Mouse (Mus musculus) limb, embryonic 15.5 days (tissue): ENCODE results near the gene Kif26a. TPM values are rescaled to one million over a fixed set of nuclear protein-coding genes. Genes with fewer than 3 reads are reported as not detected.

ENCODE experiments used
- ATAC-seq: fragments of 200-750 bp; cut with Nextera tagmentation; 2 replicates; pipeline ENCODE4 v1.8.0; 2017; ENCODE audit warnings: low read depth, moderate TSS enrichment; ENCODE audit not compliant: insufficient number of reproducible peaks, low FRiP score, low TSS enrichment
- H3K27ac ChIP-seq: fragments of 300-500 bp; sonication (generic); 2 replicates; pipeline ENCODE4 v1.5.1; 2015; ENCODE audit warnings: moderate library complexity, mild to moderate bottlenecking, inconsistent platforms
- H3K27me3 ChIP-seq: fragments of 300-500 bp; sonication (generic); 2 replicates; pipeline ENCODE4 v1.6.1; 2015; ENCODE audit warnings: inconsistent platforms
- H3K36me3 ChIP-seq: fragments of 300-500 bp; sonication (generic); 2 replicates; pipeline ENCODE4 v1.6.1; 2015; ENCODE audit warnings: inconsistent platforms
- H3K4me1 ChIP-seq: fragments of 300-500 bp; sonication (generic); 2 replicates; pipeline ENCODE4 v1.6.1; 2015; ENCODE audit warnings: inconsistent platforms
- H3K4me2 ChIP-seq: fragments of 300-500 bp; sonication (generic); 2 replicates; pipeline ENCODE4 v1.6.1; 2015; ENCODE audit warnings: mild to moderate bottlenecking, inconsistent platforms
- H3K4me3 ChIP-seq: fragments of 300-500 bp; sonication (generic); 2 replicates; pipeline ENCODE4 v1.5.1; 2015; ENCODE audit warnings: mild to moderate bottlenecking, inconsistent platforms
- H3K9ac ChIP-seq: fragments of 300-500 bp; sonication (generic); 2 replicates; pipeline ENCODE4 v1.6.1; 2015; ENCODE audit warnings: inconsistent platforms
- H3K9me3 ChIP-seq: fragments of 300-500 bp; sonication (generic); 2 replicates; pipeline ENCODE4 v1.6.1; 2016; ENCODE audit warnings: inconsistent platforms
- WGBS: fragments of 180-500 bp; shearing (Covaris S2); methylation state at CpG from one replicate; pipeline ENCODE4 v1.1.7; 2015; 5-methylcytosine and 5-hydroxymethylcytosine counted together
- polyA plus RNA-seq: library from polyadenylated mRNA; unstranded; fragments of >200 nt; fragmentation: Nextera tagmentation; extraction: Ambion mirVana; gene quantifications from 2 replicates; pipeline ENCODE4 v1.2.1, GENCODE M21; 2015

The Kif26a gene
- polyA plus RNA-seq, 1 experiment from 2014 or later, result 8.7 TPM

DNA sequence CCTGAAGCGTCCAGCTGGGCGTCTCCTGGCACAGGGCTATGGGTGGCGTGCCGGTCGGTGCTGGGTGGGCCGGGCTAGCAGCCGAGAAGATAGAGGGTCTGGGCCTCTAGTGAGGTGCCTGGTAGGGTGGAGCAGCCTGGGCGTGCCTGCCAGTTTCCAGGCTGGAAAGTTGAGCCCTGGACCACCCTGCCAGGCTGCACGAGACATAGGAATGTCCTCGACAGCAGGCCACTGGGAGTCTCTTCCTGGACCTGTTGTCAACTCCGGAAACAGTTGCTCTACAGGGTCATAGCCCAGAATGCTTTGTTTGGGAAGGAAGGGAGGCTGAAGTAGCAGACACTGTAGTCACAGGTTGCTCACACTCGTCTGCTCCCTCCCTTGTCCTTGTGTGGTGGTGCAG, 7.6 kb downstream of the Kif26a start:
- no peak overlapping the region for H3K9ac ChIP-seq
- no peaks in the 10 kb centered on the region for H3K9me3 ChIP-seq
- H3K4me3 ChIP-seq, result no peak overlapping the region
- H3K27me3 ChIP-seq, result no peaks in the 10 kb centered on the region
- no peak overlapping the region for H3K4me2 ChIP-seq
- 75% methylated on average over 12 of the region's 12 CpGs for WGBS
- no peak for ATAC-seq
- H3K27ac ChIP-seq, result no peak overlapping the region
- H3K36me3 ChIP-seq, result peaks cover 11% of the 10 kb centered on the region; the same call in 1 of the 2 replicates
- H3K4me1 ChIP-seq, result peaks cover 75% of the 10 kb centered on the region

DNA sequence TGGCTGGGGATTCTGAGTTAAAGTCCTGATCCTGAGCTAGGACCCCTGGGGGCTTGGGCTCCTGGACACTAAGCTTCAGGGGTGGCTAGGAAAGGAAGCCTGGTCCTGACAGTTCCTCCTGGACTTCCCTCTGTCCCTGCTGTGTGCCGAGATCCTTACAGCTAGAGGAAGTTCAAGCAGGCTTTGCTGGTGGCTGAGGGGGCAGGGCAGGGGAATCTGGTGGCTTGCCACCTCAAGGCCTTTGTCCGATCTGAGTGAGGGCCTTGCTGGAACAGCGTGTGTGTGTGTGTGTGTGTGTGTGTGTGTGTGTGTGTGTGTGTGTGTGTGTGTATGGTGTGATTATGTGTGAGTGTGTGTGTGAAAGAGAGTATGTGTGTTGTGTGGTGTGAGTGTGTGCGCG, 8.5 kb downstream of the Kif26a start:
- no peak overlapping the region for H3K4me2 ChIP-seq
- WGBS, result 59% methylated on average over 5 of the region's 5 CpGs
- no peak overlapping the region for H3K9ac ChIP-seq
- H3K36me3 ChIP-seq, result peaks cover 13% of the 10 kb centered on the region; the same call in 1 of the 2 replicates
- H3K9me3 ChIP-seq, result no peaks in the 10 kb centered on the region
- no peak for ATAC-seq
- no peaks in the 10 kb centered on the region for H3K27me3 ChIP-seq
- peaks cover 66% of the 10 kb centered on the region for H3K4me1 ChIP-seq
- no peak overlapping the region; the same call in 1 of the 2 replicates for H3K27ac ChIP-seq
- H3K4me3 ChIP-seq, result no peak overlapping the region

- Histone ChIP-seq H3K27ac (peak overlapping the region; percentile 65), H3K4me3 (no peak overlapping the region), H3K4me2 (no peak overlapping the region), H3K9ac (no peak overlapping the region; the same call in 1 of the 2 replicates), H3K36me3 (peaks cover 13% of the 10 kb centered on the region; the same call in 1 of the 2 replicates), H3K4me1 (peaks cover 56% of the 10 kb centered on the region), H3K9me3 (no peaks in the 10 kb centered on the region), H3K27me3 (no peaks in the 10 kb centered on the region)
- ATAC-seq, result no peak
- WGBS, result 59% methylated on average over 16 of the region's 16 CpGs
Measured at GRCm38 (mm10) chr12:112155218-112156051, 9.4 kb downstream of the Kif26a start.

GRCm38 (mm10) chr12:112156804-112157203, 10.8 kb downstream of the Kif26a start:
- 55% methylated on average over 6 of the region's 6 CpGs for WGBS
- no peak for ATAC-seq
- Histone ChIP-seq H3K27me3 (no peaks in the 10 kb centered on the region), H3K4me1 (peaks cover 45% of the 10 kb centered on the region), H3K36me3 (peaks cover 24% of the 10 kb centered on the region; the same call in 1 of the 2 replicates), H3K4me3 (no peak overlapping the region), H3K4me2 (no peak overlapping the region), H3K27ac (no peak overlapping the region), H3K9ac (0 out of 2 replicates have a peak overlapping the region, but pooled peaks have one; percentile 11), H3K9me3 (no peaks in the 10 kb centered on the region)

DNA sequence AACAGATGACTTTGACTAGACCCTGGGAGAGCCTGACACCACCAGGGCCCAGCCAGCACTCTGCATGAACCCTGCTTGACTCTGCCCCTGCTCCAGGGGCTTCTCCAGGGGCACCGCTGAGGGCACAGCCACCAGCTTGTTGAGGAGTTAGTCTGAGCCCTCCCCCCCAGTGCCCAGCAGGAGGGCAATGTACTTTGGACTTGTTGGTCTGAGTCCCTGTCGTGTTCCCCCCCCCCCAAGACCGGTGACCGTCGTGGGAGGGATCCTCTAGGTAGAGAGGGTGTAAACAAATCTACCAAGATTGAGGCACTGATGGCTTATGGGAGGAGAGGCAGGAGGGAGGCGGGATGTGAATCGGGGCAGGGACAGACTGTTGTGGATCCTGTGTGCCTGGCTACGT, 12.2 kb downstream of the Kif26a start:
- Histone ChIP-seq H3K9ac (no peak overlapping the region), H3K4me1 (peaks cover 38% of the 10 kb centered on the region), H3K27me3 (no peaks in the 10 kb centered on the region), H3K27ac (no peak overlapping the region), H3K4me2 (no peak overlapping the region), H3K36me3 (peaks cover 26% of the 10 kb centered on the region; the same call in 1 of the 2 replicates), H3K4me3 (no peak overlapping the region), H3K9me3 (no peaks in the 10 kb centered on the region)
- WGBS, result 61% methylated on average over 8 of the region's 8 CpGs
- ATAC-seq, result no peak

DNA sequence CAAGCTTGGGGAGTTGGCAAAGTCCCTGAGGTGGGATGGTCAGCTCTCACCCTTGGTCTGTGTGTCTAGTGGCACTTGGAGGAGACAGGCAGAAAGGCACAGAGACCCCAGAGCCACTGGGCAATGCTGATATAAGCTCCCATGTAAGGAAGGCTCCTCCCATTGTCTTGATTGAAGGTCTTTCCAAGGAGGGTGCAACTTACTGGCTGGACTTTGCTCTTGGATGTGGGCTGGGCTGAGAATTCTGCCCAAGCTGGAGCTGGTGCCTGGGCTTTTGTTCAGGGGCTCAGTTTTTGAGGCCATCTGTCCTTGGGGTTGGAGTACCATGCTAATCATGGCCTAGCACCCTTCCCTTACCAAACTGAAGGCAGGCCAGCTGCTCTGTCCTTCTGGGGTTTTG, 12.8 kb downstream of the Kif26a start:
- Histone ChIP-seq H3K9me3 (no peaks in the 10 kb centered on the region), H3K4me3 (no peak overlapping the region), H3K4me1 (peaks cover 38% of the 10 kb centered on the region), H3K27ac (no peak overlapping the region), H3K36me3 (peaks cover 32% of the 10 kb centered on the region; the same call in 1 of the 2 replicates), H3K9ac (no peak overlapping the region), H3K4me2 (no peak overlapping the region), H3K27me3 (no peaks in the 10 kb centered on the region)
- no peak for ATAC-seq

GRCm38 (mm10) chr12:112163981-112164839, 18.2 kb downstream of the Kif26a start:
- Histone ChIP-seq H3K9me3 (no peaks in the 10 kb centered on the region), H3K27ac (no peak overlapping the region), H3K36me3 (peaks cover 29% of the 10 kb centered on the region), H3K9ac (no peak overlapping the region), H3K4me1 (peaks cover 41% of the 10 kb centered on the region), H3K4me3 (no peak overlapping the region), H3K4me2 (no peak overlapping the region), H3K27me3 (no peaks in the 10 kb centered on the region)
- 53% methylated on average over 16 of the region's 16 CpGs for WGBS
- ATAC-seq, result no peak

GRCm38 (mm10) chr12:112164840-112165219, 18.8 kb downstream of the Kif26a start:
- ATAC-seq, result no peak
- no peak overlapping the region for H3K27ac ChIP-seq
- WGBS, result 80% methylated on average over 6 of the region's 6 CpGs
- no peak overlapping the region for H3K9ac ChIP-seq
- H3K4me2 ChIP-seq, result no peak overlapping the region
- no peaks in the 10 kb centered on the region for H3K27me3 ChIP-seq
- no peak overlapping the region for H3K4me3 ChIP-seq
- peaks cover 47% of the 10 kb centered on the region for H3K4me1 ChIP-seq
- peaks cover 32% of the 10 kb centered on the region for H3K36me3 ChIP-seq
- H3K9me3 ChIP-seq, result no peaks in the 10 kb centered on the region

DNA sequence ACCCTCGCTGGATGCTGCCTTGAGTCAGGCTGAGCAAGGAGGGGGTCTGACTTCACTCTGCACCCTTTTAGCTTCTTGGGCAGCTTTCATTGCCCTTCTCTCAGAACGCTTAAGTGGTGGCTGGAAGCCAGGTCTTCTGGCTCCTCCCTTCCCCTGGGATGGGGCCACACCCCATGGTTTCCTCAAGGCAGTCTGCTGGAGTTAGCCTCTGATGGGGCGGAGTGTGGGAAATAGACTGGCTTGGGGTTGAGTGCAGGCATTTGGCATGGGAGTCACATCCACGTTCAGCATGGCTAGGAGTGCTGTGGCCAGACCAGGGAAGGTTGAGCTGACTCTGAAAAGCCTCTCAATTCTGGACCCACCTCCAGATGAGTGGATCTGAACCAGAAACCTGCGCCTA, 23.2 kb downstream of the Kif26a start:
- Histone ChIP-seq H3K9me3 (no peaks in the 10 kb centered on the region), H3K4me1 (peaks cover 48% of the 10 kb centered on the region), H3K4me2 (no peak overlapping the region), H3K36me3 (peaks cover 20% of the 10 kb centered on the region), H3K9ac (no peak overlapping the region), H3K27me3 (no peaks in the 10 kb centered on the region), H3K27ac (peak overlapping the region; percentile 18; the same call in 1 of the 2 replicates), H3K4me3 (no peak overlapping the region)
- 43% methylated on average over 5 of the region's 5 CpGs for WGBS
- 0 out of 2 replicates have a peak, but pooled peaks have one; percentile 25 for ATAC-seq

DNA sequence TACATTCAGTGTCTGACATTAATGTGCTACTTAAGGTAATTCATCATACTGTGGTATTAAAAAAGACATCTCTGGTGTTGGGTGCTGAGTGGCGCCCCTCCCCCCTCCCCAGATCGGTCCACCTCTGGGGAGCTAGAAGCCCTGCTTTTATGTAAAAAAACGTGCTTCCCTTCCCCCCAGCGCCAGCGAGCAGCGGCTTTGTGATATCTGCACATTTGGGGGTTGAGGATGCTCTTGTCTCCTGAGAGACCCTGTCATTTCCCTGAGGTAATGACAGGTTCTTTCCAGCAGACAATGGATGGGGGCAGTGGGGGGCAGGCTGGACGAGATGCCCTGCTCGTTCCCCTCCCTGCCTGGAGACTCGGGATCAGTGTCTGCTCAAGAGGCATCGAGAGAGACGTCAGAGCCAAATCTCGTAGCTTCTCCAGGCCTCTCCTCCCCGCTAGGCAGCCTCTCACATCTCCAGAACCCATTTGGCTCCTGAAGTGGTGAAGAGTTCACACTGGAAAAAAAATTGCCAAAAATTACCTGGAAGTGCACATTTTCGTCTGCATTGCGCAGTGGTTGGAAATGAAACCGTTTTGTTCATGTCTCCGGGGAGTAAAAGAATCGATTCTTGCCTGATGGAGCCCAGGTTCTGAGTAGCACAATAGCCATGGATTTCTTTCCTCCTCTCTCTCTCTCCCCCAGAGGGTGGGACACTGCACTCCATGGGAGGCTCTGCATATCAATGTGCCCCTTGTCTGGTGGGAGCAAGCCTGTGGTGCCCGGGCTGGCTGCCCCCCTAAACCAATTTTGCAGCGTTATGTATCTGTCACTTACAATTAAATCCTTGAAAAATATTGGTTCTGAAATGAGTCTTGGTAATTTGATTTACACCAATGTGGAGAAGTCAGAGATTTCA, 24.9 kb downstream of the Kif26a start:
- Histone ChIP-seq H3K27me3 (no peaks in the 10 kb centered on the region), H3K9me3 (no peaks in the 10 kb centered on the region), H3K27ac (no peak overlapping the region), H3K9ac (no peak overlapping the region), H3K36me3 (peaks cover 37% of the 10 kb centered on the region), H3K4me2 (no peak overlapping the region), H3K4me3 (no peak overlapping the region), H3K4me1 (peaks cover 48% of the 10 kb centered on the region)
- no peak for ATAC-seq
- WGBS, result 43% methylated on average over 20 of the region's 20 CpGs

DNA sequence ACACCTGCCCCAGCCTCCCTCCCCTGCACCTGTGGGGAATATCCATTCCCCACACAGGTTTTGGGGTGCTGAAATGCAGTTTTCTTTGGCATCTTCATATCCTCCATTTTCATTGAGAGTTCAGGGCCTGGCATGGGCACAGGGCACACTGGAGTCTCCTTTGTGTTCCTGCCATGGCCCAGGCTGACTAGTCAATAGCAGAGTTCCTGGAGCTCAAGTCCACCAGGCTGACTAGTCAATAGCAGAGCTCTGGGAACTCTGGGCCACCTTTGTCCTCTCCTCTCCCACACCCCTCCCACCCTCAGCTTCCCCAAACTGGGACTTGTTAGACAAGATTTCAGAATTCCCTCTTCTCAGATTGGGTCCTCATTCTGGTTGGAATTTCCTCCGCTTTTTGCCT, 25.6 kb downstream of the Kif26a start:
- peaks cover 40% of the 10 kb centered on the region for H3K36me3 ChIP-seq
- peaks cover 43% of the 10 kb centered on the region for H3K4me1 ChIP-seq
- H3K27ac ChIP-seq, result no peak overlapping the region
- no peak overlapping the region for H3K9ac ChIP-seq
- no peak overlapping the region for H3K4me2 ChIP-seq
- H3K4me3 ChIP-seq, result no peak overlapping the region
- WGBS, result 79% methylated on average over 1 of the region's 1 CpGs
- no peaks in the 10 kb centered on the region for H3K9me3 ChIP-seq
- no peaks in the 10 kb centered on the region for H3K27me3 ChIP-seq
- no peak for ATAC-seq
